In genomic region chr12:32138831-32139230, GRCm38 (mm10) we compare ENCODE assay signal across 13 mouse cellular contexts.
DNase-seq lines count a peak whose midpoint lies in the region; ATAC-seq and TF ChIP-seq lines count a peak whose summit lies in the region.
"Had no signal": no experiment of that assay in that cellular context is flagged by ENCODE, and none has a peak within 500 bp of the region (broad histone marks: within the 10 kb centered on the region; RNA-seq: fewer than 3 reads in every experiment).

No protein-coding gene starts in this region.

- no peaks in the 10 kb centered on the region for H3K27me3 ChIP-seq in embryonic facial prominence, embryonic 13.5 days
- no peaks in the 10 kb centered on the region for H3K27me3 ChIP-seq in embryonic facial prominence, embryonic 10.5 days (replicated peaks; ENCODE audit: low read depth, poor library complexity, severe bottlenecking)
- no peaks in the 10 kb centered on the region for H3K27me3 ChIP-seq in lung, embryonic 15.5 days
- H3K27me3 ChIP-seq in stomach, embryonic 14.5 days (ENCODE audit: control insufficient read depth, insufficient read depth, low read length): no peaks in the 10 kb centered on the region
- no peaks in the 10 kb centered on the region for H3K27me3 ChIP-seq in kidney, adult 2 months (replicated peaks; ENCODE audit: control insufficient read depth, insufficient read depth, low read length)
- H3K27me3 ChIP-seq: limb, embryonic 12.5 days had no signal

- ATAC-seq in embryonic facial prominence, embryonic 13.5 days (ENCODE audit: insufficient number of reproducible peaks, insufficient read depth, low FRiP score, low TSS enrichment, low read depth): no peak
- peak; percentile 81; the same call in 1 of the 2 replicates for ATAC-seq in lung, embryonic 15.5 days (ENCODE audit: borderline replicate concordance, extremely low read depth, low FRiP score, low TSS enrichment)
- ATAC-seq in stomach, embryonic 14.5 days (ENCODE audit: insufficient number of reproducible peaks, insufficient read depth, low FRiP score, low read depth): peak; percentile 70; the same call in 1 of the 2 replicates

- 72% methylated on average over 5 of the region's 5 CpGs for WGBS in embryonic facial prominence, embryonic 13.5 days
- WGBS in embryonic facial prominence, embryonic 10.5 days: 84% methylated on average over 5 of the region's 5 CpGs
- 39% methylated on average over 5 of the region's 5 CpGs for WGBS in lung, embryonic 15.5 days
- 48% methylated on average over 5 of the region's 5 CpGs for WGBS in stomach, embryonic 14.5 days
- 75% methylated on average over 5 of the region's 5 CpGs for WGBS in kidney, adult 2 months

- no peak overlapping the region for H3K4me2 ChIP-seq in embryonic facial prominence, embryonic 13.5 days
- H3K4me2 ChIP-seq in lung, embryonic 15.5 days: no peak overlapping the region
- no peak overlapping the region for H3K4me2 ChIP-seq in stomach, embryonic 14.5 days (replicated peaks; ENCODE audit: low read depth, low read length)
- H3K4me2 ChIP-seq: hindbrain, embryonic 14.5 days; limb, embryonic 12.5 days had no signal

- H3K9me3 ChIP-seq in embryonic facial prominence, embryonic 13.5 days: no peaks in the 10 kb centered on the region
- no peaks in the 10 kb centered on the region for H3K9me3 ChIP-seq in embryonic facial prominence, embryonic 10.5 days
- no peaks in the 10 kb centered on the region for H3K9me3 ChIP-seq in lung, embryonic 15.5 days
- no peaks in the 10 kb centered on the region for H3K9me3 ChIP-seq in stomach, embryonic 14.5 days (ENCODE audit: control insufficient read depth, low read depth, low read length)
- H3K9me3 ChIP-seq: limb, embryonic 12.5 days had no signal

- TF ChIP-seq POLR2A in kidney, adult 2 months (IDR thresholded peaks at IDR 0.05; ENCODE audit: low read depth, low read length): no peak

- no peak for DNase-seq in embryonic facial prominence, embryonic 10.5 days (ENCODE audit: low spot score)
- no peak for DNase-seq in lung, postnatal 25 days (ENCODE audit: low spot score)
- peak; percentile 36 for DNase-seq in fibroblast of lung, adult 2 months (ENCODE audit: low read depth)
- DNase-seq in kidney, adult 2 months: no peak
- no peak for DNase-seq in layer of hippocampus, adult 8-10 months (ENCODE audit: low spot score in 2 of 2)
- DNase-seq: adrenal gland, postnatal 14 days; layer of hippocampus, postnatal 36 days had no signal

- H3K4me3 ChIP-seq in embryonic facial prominence, embryonic 13.5 days: no peak overlapping the region
- H3K4me3 ChIP-seq in embryonic facial prominence, embryonic 10.5 days: no peak overlapping the region
- H3K4me3 ChIP-seq in lung, embryonic 15.5 days: no peak overlapping the region
- no peak overlapping the region for H3K4me3 ChIP-seq in stomach, embryonic 14.5 days (ENCODE audit: low read depth, low read length)
- H3K4me3 ChIP-seq in kidney, adult 2 months (ENCODE audit: insufficient read depth, low read depth, low read length): no peak overlapping the region
- H3K4me3 ChIP-seq: limb, embryonic 12.5 days had no signal

- no peaks in the 10 kb centered on the region for H3K36me3 ChIP-seq in embryonic facial prominence, embryonic 13.5 days
- H3K36me3 ChIP-seq in embryonic facial prominence, embryonic 10.5 days (replicated peaks): no peaks in the 10 kb centered on the region
- H3K36me3 ChIP-seq in lung, embryonic 15.5 days: no peaks in the 10 kb centered on the region
- no peaks in the 10 kb centered on the region for H3K36me3 ChIP-seq in stomach, embryonic 14.5 days (ENCODE audit: control insufficient read depth, insufficient read depth, low read length)
- H3K36me3 ChIP-seq in kidney, adult 2 months (ENCODE audit: control insufficient read depth, insufficient read depth, low read length): no peaks in the 10 kb centered on the region
- H3K36me3 ChIP-seq: limb, embryonic 12.5 days had no signal

- H3K9ac ChIP-seq in embryonic facial prominence, embryonic 13.5 days: no peak overlapping the region
- H3K9ac ChIP-seq in lung, embryonic 15.5 days: no peak overlapping the region
- no peak overlapping the region for H3K9ac ChIP-seq in stomach, embryonic 14.5 days (replicated peaks; ENCODE audit: low read depth, low read length)
- H3K9ac ChIP-seq: hindbrain, embryonic 14.5 days; limb, embryonic 12.5 days had no signal

- H3K27ac ChIP-seq in embryonic facial prominence, embryonic 13.5 days: peak overlapping the region; percentile 34; the same call in 1 of the 2 replicates
- H3K27ac ChIP-seq in embryonic facial prominence, embryonic 10.5 days (replicated peaks): no peak overlapping the region
- H3K27ac ChIP-seq in lung, embryonic 15.5 days: 0 out of 2 replicates have a peak overlapping the region, but pooled peaks have one; percentile 4
- H3K27ac ChIP-seq in stomach, embryonic 14.5 days (ENCODE audit: low read length): peak overlapping the region; percentile 27
- H3K27ac ChIP-seq in kidney, adult 2 months (ENCODE audit: insufficient read depth, low read depth, low read length): no peak overlapping the region
- H3K27ac ChIP-seq: hindbrain, embryonic 14.5 days; kidney, postnatal 0 days; limb, embryonic 12.5 days had no signal

- TF ChIP-seq CTCF in kidney, adult 2 months (conservative IDR thresholded peaks at IDR 0.05; ENCODE audit: insufficient read depth, insufficient read length, low read depth, low read length): no peak

- peaks cover 15% of the 10 kb centered on the region; the same call in 1 of the 2 replicates for H3K4me1 ChIP-seq in embryonic facial prominence, embryonic 13.5 days
- H3K4me1 ChIP-seq in embryonic facial prominence, embryonic 10.5 days: peaks cover 4% of the 10 kb centered on the region; the same call in 1 of the 2 replicates
- H3K4me1 ChIP-seq in lung, embryonic 15.5 days: peaks cover 10% of the 10 kb centered on the region; the same call in 1 of the 2 replicates
- H3K4me1 ChIP-seq in stomach, embryonic 14.5 days (ENCODE audit: control insufficient read depth, insufficient read depth, low read length): 0 out of 2 replicates have a peak, but pooled peaks cover 3% of the 10 kb centered on the region
- no peaks in the 10 kb centered on the region for H3K4me1 ChIP-seq in kidney, adult 2 months (ENCODE audit: control insufficient read depth, insufficient read depth, low read length)

Comparison
In these comparisons a context has a peak if more than half of its experiments do, and no peak if none do; other contexts are left out.
1. H3K27ac ChIP-seq: peak in embryonic facial prominence, embryonic 13.5 days (single experiment), lung, embryonic 15.5 days (single experiment) and stomach, embryonic 14.5 days (single experiment); none in embryonic facial prominence, embryonic 10.5 days (single experiment) and kidney, adult 2 months (single experiment).